Mouse (Mus musculus): ENCODE data around the gene Ankrd63. TPM values are rescaled to one million over a fixed set of nuclear protein-coding genes. Genes with fewer than 3 reads are reported as not detected.
A peak's percentile ranks its signal among the peaks of the same experiment; 100 is the strongest.

Ankrd63 gene
- polyA plus RNA-seq, 1 experiment from 2014 or later: 0.05 TPM

DNA sequence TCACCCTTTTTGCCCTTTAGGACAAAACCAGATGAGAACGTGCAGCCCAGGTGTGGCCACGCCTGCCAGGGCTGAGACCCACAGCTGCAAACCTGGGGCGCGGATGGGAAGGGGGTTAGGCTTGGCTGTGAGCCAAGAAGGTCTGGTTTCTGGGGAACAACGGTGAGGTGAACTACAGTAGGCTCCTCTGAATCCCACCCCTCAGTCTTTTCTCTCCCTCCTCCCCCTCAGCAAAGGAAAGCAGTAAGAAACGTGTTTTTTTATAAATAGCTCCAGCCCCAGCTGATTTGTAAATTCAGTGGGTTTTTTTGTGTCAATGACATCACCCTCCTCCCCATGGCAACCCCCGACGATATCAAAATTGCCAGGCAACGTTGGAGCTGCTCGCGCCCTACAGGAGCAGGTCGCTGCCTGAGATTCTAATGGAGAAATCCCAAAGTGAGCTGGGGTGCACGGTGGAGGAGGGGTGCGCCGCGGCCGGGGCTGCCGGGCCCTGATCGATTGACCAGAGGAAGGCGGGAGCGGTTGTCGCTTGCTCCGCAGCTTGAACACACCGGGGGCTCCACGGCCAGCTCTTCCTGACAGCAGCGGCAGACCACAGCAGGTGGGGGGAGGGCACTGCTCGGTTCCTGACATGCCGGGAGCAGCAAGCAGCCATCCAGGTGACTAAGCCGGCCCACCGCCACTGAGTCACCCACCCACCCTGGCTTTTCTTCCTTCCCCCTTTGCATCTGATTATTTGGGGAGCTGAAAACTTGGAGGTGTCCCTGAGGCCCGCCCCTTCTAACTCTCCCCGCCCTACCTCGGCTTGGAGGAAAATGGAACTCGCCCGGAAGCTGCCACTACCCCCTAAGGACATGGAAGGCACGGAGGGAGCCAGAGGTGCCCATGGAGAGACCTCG lies 40.6 kb downstream of the Ankrd63 start, which contains the start of gene Pak6:
TSS of gene Pak6 (plus strand) at position 402 of the 902 bp plus-strand sequence.
- TF ChIP-seq CTCF (IDR thresholded peaks at IDR 0.05) (no peak), EP300 (IDR thresholded peaks at IDR 0.05) (no peak)
- Histone ChIP-seq H3K36me3 (ENCODE audit: insufficient read depth, low read length) (no peaks in the 10 kb centered on the region), H3K27me3 (replicated peaks; ENCODE audit: insufficient read depth, low read length) (no peaks in the 10 kb centered on the region), H3K4me2 (replicated peaks; ENCODE audit: low read depth, low read length) (peak within 1 kb of the TSS; percentile 75), H3K4me3 (ENCODE audit: low read depth, low read length) (peak within 1 kb of the TSS; percentile 28), H3K9ac (replicated peaks; ENCODE audit: low read depth) (no peak within 1 kb of the TSS), H3K9me3 (ENCODE audit: low read length) (no peaks in the 10 kb centered on the region), H3K27ac (ENCODE audit: low read length) (no peak within 1 kb of the TSS), H3K4me1 (ENCODE audit: insufficient read depth, low read depth, low read length) (peaks cover 20% of the 10 kb centered on the region; the same call in 1 of the 2 replicates)
- WGBS: 2% methylated on average over 37 of the region's 37 CpGs
- DNase-seq (ENCODE audit: low spot score) (peak; percentile 44), ATAC-seq (peak; percentile 7; the same call in 1 of the 2 replicates)

- DNase-seq (ENCODE audit: low spot score) (no peak), ATAC-seq (no peak)
- H3K36me3 ChIP-seq (ENCODE audit: insufficient read depth, low read length): no peaks in the 10 kb centered on the region
- no peak overlapping the region for H3K4me3 ChIP-seq (ENCODE audit: low read depth, low read length)
- H3K27ac ChIP-seq (ENCODE audit: low read length): no peak overlapping the region
- 63% methylated on average over 9 of the region's 9 CpGs for WGBS
- no peak for TF ChIP-seq CTCF (IDR thresholded peaks at IDR 0.05)
- H3K9me3 ChIP-seq (ENCODE audit: low read length): no peaks in the 10 kb centered on the region
- H3K4me2 ChIP-seq (replicated peaks; ENCODE audit: low read depth, low read length): no peak overlapping the region
- no peak overlapping the region for H3K9ac ChIP-seq (replicated peaks; ENCODE audit: low read depth)
- H3K4me1 ChIP-seq (ENCODE audit: insufficient read depth, low read depth, low read length): peaks cover 20% of the 10 kb centered on the region; the same call in 1 of the 2 replicates
- no peaks in the 10 kb centered on the region for H3K27me3 ChIP-seq (replicated peaks; ENCODE audit: insufficient read depth, low read length)
These were observed 41.9 kb downstream of the Ankrd63 start for GRCm38 (mm10) chr2:118661891-118662290.

GRCm38 (mm10) chr2:118659998-118660452 lies 43.7 kb downstream of the Ankrd63 start:
- WGBS: 0% methylated on average over 4 of the region's 4 CpGs
- TF ChIP-seq EP300 (IDR thresholded peaks at IDR 0.05): no peak
- TF ChIP-seq CTCF (IDR thresholded peaks at IDR 0.05): no peak
- H3K27me3 ChIP-seq (replicated peaks; ENCODE audit: insufficient read depth, low read length): no peaks in the 10 kb centered on the region
- DNase-seq (ENCODE audit: low spot score) (peak; percentile 53), ATAC-seq (peak; percentile 32)
- no peak overlapping the region for H3K27ac ChIP-seq (ENCODE audit: low read length)
- peaks cover 27% of the 10 kb centered on the region; the same call in 1 of the 2 replicates for H3K4me1 ChIP-seq (ENCODE audit: insufficient read depth, low read depth, low read length)
- no peaks in the 10 kb centered on the region for H3K36me3 ChIP-seq (ENCODE audit: insufficient read depth, low read length)
- H3K4me2 ChIP-seq (replicated peaks; ENCODE audit: low read depth, low read length): peak overlapping the region; percentile 49
- no peaks in the 10 kb centered on the region for H3K9me3 ChIP-seq (ENCODE audit: low read length)
- no peak overlapping the region for H3K9ac ChIP-seq (replicated peaks; ENCODE audit: low read depth)
- H3K4me3 ChIP-seq (ENCODE audit: low read depth, low read length): peak overlapping the region; percentile 28

- Histone ChIP-seq H3K27me3 (replicated peaks; ENCODE audit: insufficient read depth, low read length) (no peaks in the 10 kb centered on the region), H3K36me3 (ENCODE audit: insufficient read depth, low read length) (no peaks in the 10 kb centered on the region), H3K9me3 (ENCODE audit: low read length) (no peaks in the 10 kb centered on the region), H3K4me1 (ENCODE audit: insufficient read depth, low read depth, low read length) (peaks cover 27% of the 10 kb centered on the region; the same call in 1 of the 2 replicates), H3K9ac (replicated peaks; ENCODE audit: low read depth) (no peak overlapping the region), H3K4me2 (replicated peaks; ENCODE audit: low read depth, low read length) (no peak overlapping the region; the same call in 1 of the 2 replicates), H3K4me3 (ENCODE audit: low read depth, low read length) (no peak overlapping the region), H3K27ac (ENCODE audit: low read length) (no peak overlapping the region)
- WGBS: 66% methylated on average over 12 of the region's 12 CpGs
- no peak for DNase-seq (ENCODE audit: low spot score)
- ATAC-seq: no peak
- TF ChIP-seq CTCF (IDR thresholded peaks at IDR 0.05) (no peak), EP300 (IDR thresholded peaks at IDR 0.05) (no peak; the same call in 1 of the 2 replicates)
These were observed 44.3 kb downstream of the Ankrd63 start for GRCm38 (mm10) chr2:118659493-118659892.

DNA sequence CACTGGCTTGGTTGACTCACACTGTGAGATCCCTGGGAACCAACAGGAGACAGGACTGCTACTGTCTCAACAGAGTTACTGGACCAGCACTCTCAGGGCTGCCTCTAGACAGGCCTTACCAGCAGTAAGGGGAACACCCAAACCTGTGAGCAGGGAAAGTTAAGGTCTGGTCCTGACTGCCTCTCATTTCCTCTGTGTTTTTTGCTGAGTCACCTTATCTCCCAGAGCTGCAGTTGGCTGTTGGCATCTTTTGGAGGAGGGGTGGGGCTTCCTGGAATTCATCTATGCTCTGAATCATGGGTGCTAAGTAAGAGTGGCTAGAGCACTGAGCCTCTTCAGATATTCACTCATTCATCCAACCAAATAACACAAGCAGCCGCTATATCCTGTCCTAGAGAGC lies 44.7 kb downstream of the Ankrd63 start:
- Histone ChIP-seq H3K27me3 (replicated peaks; ENCODE audit: insufficient read depth, low read length) (no peaks in the 10 kb centered on the region), H3K27ac (ENCODE audit: low read length) (peak overlapping the region; percentile 7; the same call in 1 of the 2 replicates), H3K36me3 (ENCODE audit: insufficient read depth, low read length) (no peaks in the 10 kb centered on the region), H3K9me3 (ENCODE audit: low read length) (no peaks in the 10 kb centered on the region), H3K4me3 (ENCODE audit: low read depth, low read length) (no peak overlapping the region), H3K4me2 (replicated peaks; ENCODE audit: low read depth, low read length) (no peak overlapping the region), H3K9ac (replicated peaks; ENCODE audit: low read depth) (no peak overlapping the region), H3K4me1 (ENCODE audit: insufficient read depth, low read depth, low read length) (peaks cover 27% of the 10 kb centered on the region; the same call in 1 of the 2 replicates)
- 10% methylated on average over 1 of the region's 1 CpGs for WGBS
- DNase-seq (ENCODE audit: low spot score) (peak; percentile 92), ATAC-seq (peak; percentile 76)
- TF ChIP-seq EP300 (IDR thresholded peaks at IDR 0.05): peak; percentile 90
- no peak for TF ChIP-seq CTCF (IDR thresholded peaks at IDR 0.05)

- H3K4me2 ChIP-seq (replicated peaks; ENCODE audit: low read depth, low read length): no peak overlapping the region
- peaks cover 25% of the 10 kb centered on the region; the same call in 1 of the 2 replicates for H3K4me1 ChIP-seq (ENCODE audit: insufficient read depth, low read depth, low read length)
- H3K9me3 ChIP-seq (ENCODE audit: low read length): no peaks in the 10 kb centered on the region
- TF ChIP-seq EP300 (IDR thresholded peaks at IDR 0.05) (no peak), CTCF (IDR thresholded peaks at IDR 0.05) (no peak)
- no peak overlapping the region for H3K9ac ChIP-seq (replicated peaks; ENCODE audit: low read depth)
- no peaks in the 10 kb centered on the region for H3K27me3 ChIP-seq (replicated peaks; ENCODE audit: insufficient read depth, low read length)
- ATAC-seq (peak; percentile 68), DNase-seq (ENCODE audit: low spot score) (peak; percentile 71)
- no peak overlapping the region for H3K4me3 ChIP-seq (ENCODE audit: low read depth, low read length)
- H3K27ac ChIP-seq (ENCODE audit: low read length): peak overlapping the region; percentile 7; the same call in 1 of the 2 replicates
- WGBS: 33% methylated on average over 4 of the region's 4 CpGs
- H3K36me3 ChIP-seq (ENCODE audit: insufficient read depth, low read length): no peaks in the 10 kb centered on the region
These were observed 45.3 kb downstream of the Ankrd63 start for GRCm38 (mm10) chr2:118658457-118658856.
